Mouse (Mus musculus) testis, adult 2 months (tissue): ENCODE results near the gene Rex1bd. TPM values are rescaled to one million over a fixed set of nuclear protein-coding genes. Genes with fewer than 3 reads are reported as not detected.

ENCODE experiments used
- H3K27ac ChIP-seq: fragments of 200-500 bp; 2 replicates; pipeline ENCODE4 v1.5.1; 2012; ENCODE audit warnings: low read depth, low read length; ENCODE audit not compliant: control insufficient read depth, insufficient read depth
- H3K27me3 ChIP-seq: fragments of 200-500 bp; 2 replicates; pipeline ENCODE4 v1.6.1; 2012; ENCODE audit warnings: mild to moderate bottlenecking, low read length, moderate library complexity; ENCODE audit not compliant: control insufficient read depth, insufficient read depth
- H3K36me3 ChIP-seq: fragments of 200-500 bp; 2 replicates; pipeline ENCODE4 v1.6.1; 2012; ENCODE audit warnings: mild to moderate bottlenecking, low read length; ENCODE audit not compliant: control insufficient read depth, insufficient read depth
- H3K4me1 ChIP-seq: fragments of 200-500 bp; 2 replicates; pipeline ENCODE4 v1.6.1; 2012; ENCODE audit warnings: low read length; ENCODE audit not compliant: control insufficient read depth, insufficient read depth
- H3K4me3 ChIP-seq: fragments of 200-500 bp; 2 replicates; pipeline ENCODE4 v1.5.1; 2012; ENCODE audit warnings: low read depth, mild to moderate bottlenecking, low read length, moderate library complexity, mixed read lengths; ENCODE audit not compliant: control insufficient read depth
- CTCF ChIP-seq: fragments of 200-500 bp; IDR thresholded peaks from 2 replicates; pipeline ENCODE4 v1.5.1; 2012; ENCODE audit warnings: low read depth, mild to moderate bottlenecking, inconsistent platforms, low read length, moderate library complexity; ENCODE audit not compliant: control insufficient read depth, insufficient read depth, insufficient replicate concordance
- POLR2A ChIP-seq: fragments of 200-500 bp; IDR thresholded peaks from 2 replicates; pipeline ENCODE4 v1.6.1; 2012; ENCODE audit warnings: low read depth, mild to moderate bottlenecking, inconsistent platforms, low read length, moderate library complexity; ENCODE audit not compliant: control insufficient read depth
- polyA plus RNA-seq: library from polyadenylated mRNA; depleted of rRNA; stranded (reverse); fragments of >200 nt; gene quantifications from 2 replicates; pipeline ENCODE4 v1.2.3, GENCODE M21; 2012

The Rex1bd gene
- polyA plus RNA-seq, 1 experiment = 23.9 TPM

DNA sequence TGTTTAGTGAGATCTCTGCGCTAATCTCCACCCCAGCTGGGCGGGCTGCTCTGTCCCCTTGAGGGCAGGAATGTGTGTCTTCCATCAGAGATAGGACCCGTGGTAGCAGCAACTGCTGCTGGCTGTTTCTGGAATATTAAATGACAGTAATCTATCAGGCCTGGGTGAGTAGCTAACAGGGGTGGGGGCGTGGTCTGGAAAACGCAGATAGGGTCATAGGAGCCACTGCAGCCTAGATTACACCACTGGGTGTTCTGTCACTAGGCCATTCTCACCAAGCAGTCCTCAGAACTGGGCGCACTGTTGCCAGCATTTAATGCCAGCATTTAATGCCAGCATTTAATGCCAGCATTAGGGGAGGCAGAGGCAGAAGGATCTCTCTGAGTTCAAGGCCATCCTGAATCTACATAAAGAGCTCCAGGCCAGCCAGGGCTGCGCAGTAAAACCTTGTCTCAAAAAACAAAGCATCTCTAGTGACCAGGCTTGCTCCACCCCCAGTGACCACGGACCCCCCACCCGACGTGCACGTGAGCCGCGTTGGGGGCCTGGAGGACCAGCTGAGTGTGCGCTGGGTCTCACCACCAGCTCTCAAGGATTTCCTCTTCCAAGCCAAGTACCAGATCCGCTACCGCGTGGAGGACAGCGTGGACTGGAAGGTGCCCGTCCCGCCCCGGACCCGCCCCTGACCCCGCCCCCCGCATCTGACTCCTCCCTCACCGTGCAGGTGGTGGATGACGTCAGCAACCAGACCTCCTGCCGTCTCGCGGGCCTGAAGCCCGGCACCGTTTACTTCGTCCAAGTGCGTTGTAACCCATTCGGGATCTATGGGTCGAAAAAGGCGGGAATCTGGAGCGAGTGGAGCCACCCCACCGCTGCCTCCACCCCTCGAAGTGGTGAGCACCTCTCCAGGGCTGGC lies 5.9 kb downstream of the Rex1bd start:
- no peaks in the 10 kb centered on the region for H3K36me3 ChIP-seq
- TF ChIP-seq POLR2A = peak; percentile 39; the same call in 1 of the 2 replicates
- no peak for TF ChIP-seq CTCF
- H3K4me3 ChIP-seq = peak overlapping the region; percentile 82
- peaks cover 46% of the 10 kb centered on the region for H3K4me1 ChIP-seq
- no peak overlapping the region for H3K27ac ChIP-seq
- H3K27me3 ChIP-seq = no peaks in the 10 kb centered on the region

DNA sequence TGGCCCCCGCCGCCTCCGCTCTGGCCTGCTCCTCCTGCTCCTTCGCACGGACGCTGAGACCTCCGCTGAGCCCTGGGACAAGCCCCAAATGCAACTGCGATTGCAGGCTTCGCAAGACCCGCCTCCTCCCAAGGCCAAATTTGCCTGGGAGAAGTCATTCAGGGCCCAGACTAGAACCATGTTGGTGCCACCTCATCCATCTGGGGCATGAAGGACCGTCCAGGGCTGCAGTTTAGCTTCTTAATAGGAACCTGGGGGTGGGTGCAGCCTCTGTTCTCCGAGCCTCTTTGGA lies 10.8 kb downstream of the Rex1bd start:
- Histone ChIP-seq H3K4me1 (peaks cover 36% of the 10 kb centered on the region), H3K27ac (no peak overlapping the region), H3K27me3 (peaks cover 3% of the 10 kb centered on the region), H3K4me3 (no peak overlapping the region), H3K36me3 (no peaks in the 10 kb centered on the region)
- TF ChIP-seq CTCF = no peak
- TF ChIP-seq POLR2A = no peak

DNA sequence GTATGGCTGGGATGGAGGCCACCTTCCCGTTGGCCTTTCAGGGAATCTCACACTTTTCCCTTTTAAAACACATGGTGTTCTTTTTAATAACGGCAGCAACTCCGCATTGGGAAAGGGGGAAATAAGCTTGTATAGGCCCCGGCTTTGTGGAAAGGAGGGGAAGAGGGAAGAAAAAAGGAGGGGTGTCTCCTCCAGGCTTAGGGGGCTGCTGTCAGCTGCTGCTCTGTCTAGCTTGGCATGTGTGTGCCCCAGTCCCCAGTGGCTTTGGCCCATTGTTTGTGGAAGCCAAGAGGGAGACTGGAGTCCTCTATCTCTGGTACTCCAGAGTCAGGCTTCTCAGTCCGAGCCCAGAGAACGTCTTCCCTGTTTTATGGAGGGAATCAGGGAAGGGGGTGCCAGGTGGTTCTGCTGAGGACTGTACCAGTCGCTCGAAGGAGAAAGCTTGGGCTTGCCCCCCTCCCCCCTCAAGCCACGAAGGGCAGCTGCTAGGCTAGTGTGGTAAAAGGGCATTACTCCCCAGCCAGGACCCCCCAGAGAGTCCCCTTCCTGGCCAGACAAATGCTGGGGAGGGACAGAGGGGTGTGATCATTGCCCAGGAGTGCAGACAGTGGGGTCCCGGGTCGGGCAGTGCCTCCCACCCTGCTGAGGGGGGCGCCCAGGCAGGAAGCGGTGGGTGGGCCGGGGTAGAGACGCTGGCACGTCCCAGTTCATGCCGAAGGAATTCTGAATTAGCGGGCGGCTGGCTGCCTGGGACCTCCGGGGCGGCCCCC lies 11.4 kb downstream of the Rex1bd start:
- peaks cover 33% of the 10 kb centered on the region for H3K4me1 ChIP-seq
- TF ChIP-seq CTCF (no peak), POLR2A (no peak)
- H3K27me3 ChIP-seq = peaks cover 3% of the 10 kb centered on the region
- H3K4me3 ChIP-seq = no peak overlapping the region
- no peaks in the 10 kb centered on the region for H3K36me3 ChIP-seq
- no peak overlapping the region for H3K27ac ChIP-seq

DNA sequence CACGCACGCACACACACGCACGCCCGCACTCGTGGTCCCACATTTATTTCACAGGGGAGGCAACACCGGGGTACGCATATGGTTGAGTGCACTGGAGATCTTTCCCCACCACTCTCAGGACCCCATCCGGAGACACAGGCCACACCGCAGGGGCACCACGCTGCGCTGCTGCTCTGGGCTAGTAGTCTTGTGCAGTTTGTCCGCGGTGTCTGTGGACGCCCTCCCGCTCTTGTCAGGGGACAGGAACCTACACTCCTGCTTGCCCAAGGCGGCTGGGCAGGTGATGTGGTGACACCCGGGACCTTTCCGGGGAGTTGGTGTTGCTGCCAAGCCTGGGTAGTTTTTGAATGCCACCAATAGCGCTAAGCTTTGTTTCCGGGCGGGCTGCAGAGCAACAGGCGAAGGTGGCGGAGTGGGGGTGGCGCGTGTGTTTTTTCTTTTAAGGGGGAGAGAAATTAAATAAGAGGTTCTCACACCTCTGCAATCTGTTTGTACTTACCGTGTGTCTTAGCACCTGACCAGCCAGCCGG lies 12.1 kb downstream of the Rex1bd start:
- H3K36me3 ChIP-seq = no peaks in the 10 kb centered on the region
- H3K4me3 ChIP-seq = peak overlapping the region; percentile 46; the same call in 1 of the 2 replicates
- H3K27me3 ChIP-seq = peaks cover 3% of the 10 kb centered on the region
- H3K27ac ChIP-seq = no peak overlapping the region
- H3K4me1 ChIP-seq = peaks cover 39% of the 10 kb centered on the region
- TF ChIP-seq CTCF (no peak), POLR2A (no peak)

DNA sequence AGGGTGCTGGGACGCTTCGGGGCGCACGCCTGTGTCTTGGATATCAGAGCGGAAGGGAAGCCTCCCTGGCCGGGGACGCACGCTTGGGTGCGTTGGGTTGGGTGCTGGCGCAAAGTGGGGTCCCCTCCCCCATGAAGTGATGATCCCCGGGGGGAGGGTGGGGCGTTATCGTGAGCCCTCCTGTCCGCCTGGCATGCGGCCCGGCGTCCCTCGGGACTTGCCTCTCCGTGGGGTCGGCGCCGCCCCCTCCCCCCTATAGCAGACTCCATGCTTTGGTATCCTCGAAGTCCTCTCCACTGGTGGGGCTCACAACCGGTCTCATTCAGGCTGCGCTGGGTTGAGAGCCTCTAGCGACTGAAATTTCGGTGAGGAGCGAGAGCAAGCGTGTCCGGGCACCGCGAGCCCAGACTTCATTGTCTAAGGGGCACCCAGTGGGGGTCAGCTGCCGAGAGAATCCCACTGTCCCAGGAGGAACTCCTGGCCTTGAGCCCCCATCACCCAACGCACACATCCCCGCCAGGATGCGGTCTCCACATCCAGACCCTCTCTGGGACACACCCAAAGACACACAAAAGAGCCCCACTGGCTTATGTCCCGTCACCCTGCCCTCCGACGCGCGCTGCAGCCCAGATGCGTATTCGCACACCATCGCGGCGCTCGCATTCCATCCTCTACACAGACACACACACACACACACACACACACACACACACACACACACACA lies 12.7 kb downstream of the Rex1bd start:
- H3K36me3 ChIP-seq = no peaks in the 10 kb centered on the region
- H3K27me3 ChIP-seq = peaks cover 3% of the 10 kb centered on the region
- H3K4me1 ChIP-seq = peaks cover 43% of the 10 kb centered on the region
- H3K27ac ChIP-seq = no peak overlapping the region
- H3K4me3 ChIP-seq = peak overlapping the region; percentile 46
- TF ChIP-seq POLR2A (no peak), CTCF (no peak)

DNA sequence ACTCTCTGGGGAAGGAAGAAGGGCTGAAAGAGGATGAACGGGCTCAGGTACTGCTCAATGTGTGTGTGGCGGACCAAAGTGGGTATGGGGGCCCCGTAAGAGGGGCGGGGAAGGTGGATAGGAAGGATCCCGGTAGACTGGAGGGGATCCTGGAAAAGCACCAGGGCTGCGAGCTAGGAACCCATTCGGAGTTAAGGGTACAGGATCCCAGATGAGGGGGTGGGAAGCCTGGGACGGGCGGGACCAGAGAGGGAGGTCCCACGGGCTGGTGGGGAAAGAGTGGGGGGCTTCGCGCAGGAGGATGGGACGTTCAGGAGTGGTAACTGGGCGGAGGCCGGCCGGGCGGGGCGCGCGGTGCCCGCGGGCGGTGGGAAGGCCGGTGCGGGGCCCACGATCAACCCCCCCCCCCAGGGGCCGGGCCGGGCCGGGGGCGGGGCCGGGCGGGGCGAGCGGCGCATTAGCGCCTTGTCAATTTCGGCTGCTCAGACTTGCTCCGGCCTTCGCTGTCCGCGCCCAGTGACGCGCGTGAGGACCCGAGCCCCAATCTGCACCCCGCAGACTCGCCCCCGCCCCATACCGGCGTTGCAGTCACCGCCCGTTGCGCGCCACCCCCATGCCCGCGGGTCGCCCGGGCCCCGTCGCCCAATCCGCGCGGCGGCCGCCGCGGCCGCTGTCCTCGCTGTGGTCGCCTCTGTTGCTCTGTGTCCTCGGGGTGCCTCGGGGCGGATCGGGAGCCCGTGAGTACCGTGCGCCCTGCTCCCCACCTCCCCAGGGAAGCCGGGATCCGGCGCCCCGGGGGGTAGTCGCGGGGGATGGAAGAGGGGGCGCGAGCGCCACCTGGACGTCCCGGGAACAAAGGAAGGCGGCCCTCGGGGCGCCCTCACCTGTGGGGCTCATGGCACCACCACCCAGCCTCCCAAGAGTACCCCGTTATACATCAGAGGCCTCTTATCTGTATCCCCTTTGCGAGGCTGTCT lies 13.6 kb downstream of the Rex1bd start, which contains the start of gene Crlf1:
TSS of gene Crlf1 (plus strand) at position 495 of the 977 bp plus-strand sequence.
- Histone ChIP-seq H3K36me3 (no peaks in the 10 kb centered on the region), H3K27me3 (peaks cover 3% of the 10 kb centered on the region), H3K4me3 (peak within 1 kb of the TSS; percentile 54), H3K4me1 (peaks cover 52% of the 10 kb centered on the region), H3K27ac (no peak within 1 kb of the TSS)
- TF ChIP-seq CTCF (no peak), POLR2A (no peak)
